Mouse (Mus musculus) G1E (cell line): ENCODE measurements around the gene Maob.

Experiments
- CTCF ChIP-seq: IDR thresholded peaks from 2 replicates; pipeline ENCODE4 v1.5.1; 2012; ENCODE audit warnings: low read depth, low read length, inconsistent platforms, mixed read lengths
- GATA1 ChIP-seq: IDR thresholded peaks from 2 replicates; pipeline ENCODE4 v1.6.1; 2012; ENCODE audit warnings: borderline replicate concordance, low read length, inconsistent platforms, mixed read lengths
- GATA2 ChIP-seq: IDR thresholded peaks from 2 replicates; pipeline ENCODE4 v1.6.1; 2012; ENCODE audit warnings: low read depth, low read length, inconsistent platforms, borderline replicate concordance
- TAL1 ChIP-seq: conservative IDR thresholded peaks from 2 replicates; pipeline ENCODE4 v1.6.1; 2012; ENCODE audit warnings: low read depth, low read length, inconsistent platforms, mixed read lengths

DNA sequence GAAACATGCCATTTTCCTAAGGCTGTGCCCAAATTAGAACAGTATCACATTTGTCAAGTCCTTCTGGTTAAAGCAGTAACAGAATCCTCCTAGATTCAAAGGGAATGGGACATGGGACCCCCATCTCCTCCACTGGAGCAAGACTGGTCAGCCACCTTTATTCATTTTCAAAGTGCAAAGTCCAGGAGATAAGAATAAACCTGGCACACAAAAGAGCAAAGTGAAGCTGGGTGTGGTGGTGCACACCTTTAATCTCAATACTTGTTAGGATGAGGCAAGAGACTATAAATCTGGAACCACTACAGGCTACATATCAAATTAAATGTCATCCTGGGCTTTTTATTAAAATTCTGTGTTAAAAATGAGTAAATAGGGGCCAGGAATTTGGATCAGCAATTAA lies 62.4 kb downstream of the Maob start:
- TF ChIP-seq TAL1 (no peak), CTCF (no peak), GATA1 (no peak), GATA2 (no peak)
